Mouse (Mus musculus) left cerebral cortex, adult 9 months (tissue): ENCODE data around the gene Btbd11.

Experiments
- DNase-seq, 2 experiments: peaks; one replicate each; pipeline ENCODE4 v3.0.0; 2022; ENCODE audit warnings: low spot score in 2 of 2

The Btbd11 gene

DNA sequence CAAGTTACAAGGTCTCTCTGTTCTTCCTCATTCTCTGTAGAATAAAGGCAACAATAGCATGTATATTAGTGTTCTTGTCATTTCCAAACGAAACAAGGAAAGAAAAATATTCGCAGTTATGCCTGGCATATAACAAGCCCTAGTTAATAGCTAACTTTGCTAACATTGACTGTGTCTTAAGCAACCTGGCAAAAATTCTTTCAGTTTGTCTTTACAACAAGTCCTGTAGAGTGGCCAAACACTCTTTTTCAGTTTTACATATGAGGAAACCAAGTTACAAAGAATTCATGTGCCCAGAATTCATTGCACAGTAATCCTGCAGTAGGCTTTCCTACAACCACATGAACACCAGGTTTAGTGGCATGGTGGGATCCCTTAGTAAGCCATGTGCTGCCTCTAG lies 203.4 kb downstream of the Btbd11 start:
- DNase-seq, result no peak

DNA sequence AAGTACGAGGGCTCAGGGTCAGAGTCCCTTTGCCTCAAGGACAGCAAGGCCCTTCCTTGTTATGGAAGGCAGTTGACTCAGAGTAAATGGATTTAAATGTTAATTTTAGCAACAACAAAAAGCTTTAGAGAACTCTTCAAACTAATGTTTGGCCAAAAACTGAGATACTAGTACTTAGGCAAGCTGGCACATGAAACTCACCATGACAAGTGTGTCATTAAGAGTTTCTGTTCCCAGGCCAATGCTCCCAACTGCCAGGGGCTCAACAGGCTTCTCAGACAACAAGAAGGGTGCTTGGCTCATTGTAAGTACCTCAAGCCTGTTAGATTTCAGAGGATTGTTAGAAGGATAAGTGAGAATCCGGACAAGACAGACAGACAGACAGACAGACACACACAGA lies 204.7 kb downstream of the Btbd11 start:
- no peak for DNase-seq

DNA sequence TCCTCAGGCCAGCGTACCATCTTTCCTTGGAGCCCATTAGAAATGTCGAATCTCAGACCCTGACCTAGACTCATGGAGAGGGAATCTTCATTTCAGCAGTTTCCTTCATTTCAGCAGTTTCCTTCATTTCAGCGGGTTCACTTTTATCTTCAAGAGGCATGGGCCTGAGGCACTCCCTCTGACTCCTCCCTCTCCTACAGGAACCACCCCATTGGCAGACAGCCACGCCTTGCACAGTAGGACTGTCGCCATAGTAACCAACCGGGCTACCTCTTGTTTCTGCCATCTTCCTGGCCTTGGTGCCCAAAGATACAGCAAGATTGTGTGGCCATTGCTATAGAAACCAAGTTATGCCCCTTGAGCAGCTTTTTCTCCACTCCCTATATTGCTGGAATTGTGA lies 205.4 kb downstream of the Btbd11 start:
- DNase-seq, result no peak

DNA sequence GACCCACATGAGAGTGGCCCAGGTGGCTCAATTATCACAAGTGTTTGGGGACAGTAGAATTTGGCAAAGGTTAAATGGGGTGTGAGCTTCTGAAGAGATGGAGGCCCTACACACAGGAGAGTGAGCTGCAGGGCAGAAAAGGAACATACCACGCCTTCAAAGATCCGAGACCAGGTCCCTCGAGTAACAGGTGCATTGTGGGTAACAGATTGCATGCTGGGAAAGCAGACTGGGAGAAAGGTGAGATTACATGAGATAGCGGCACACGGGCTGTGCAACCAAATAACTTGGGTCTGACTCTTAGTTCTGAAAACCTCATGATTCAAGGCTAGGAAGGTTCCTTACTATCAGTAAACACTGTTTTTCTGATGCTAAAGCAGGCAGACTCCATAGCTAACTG lies 209.7 kb downstream of the Btbd11 start:
- DNase-seq, result no peak

DNA sequence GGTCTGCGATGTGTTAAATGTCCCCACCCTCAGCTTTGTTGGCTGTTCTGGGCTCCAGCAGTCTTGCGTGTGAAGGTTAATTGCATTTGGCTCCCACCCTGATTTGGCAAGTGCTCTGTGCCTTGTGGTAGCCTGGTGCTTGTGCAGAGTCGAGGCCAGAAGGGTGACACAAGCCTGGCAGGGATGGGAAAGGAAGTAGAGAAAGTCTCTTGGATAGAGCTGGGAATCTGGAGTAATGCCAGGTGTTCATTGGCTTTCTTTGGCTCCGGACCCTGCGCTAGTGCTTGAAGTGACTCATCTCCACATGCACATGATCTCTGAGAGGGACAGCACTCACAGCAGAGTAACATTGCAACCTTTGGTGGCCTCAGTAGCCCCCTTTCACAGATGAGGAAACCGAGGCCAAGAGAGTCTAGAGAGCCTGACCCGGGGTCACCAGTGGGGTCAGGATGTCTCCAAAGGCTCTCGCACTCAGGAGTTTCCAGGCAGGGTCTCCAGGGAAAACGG lies 211.5 kb downstream of the Btbd11 start:
- DNase-seq, result peak; percentile 18 to 34

DNA sequence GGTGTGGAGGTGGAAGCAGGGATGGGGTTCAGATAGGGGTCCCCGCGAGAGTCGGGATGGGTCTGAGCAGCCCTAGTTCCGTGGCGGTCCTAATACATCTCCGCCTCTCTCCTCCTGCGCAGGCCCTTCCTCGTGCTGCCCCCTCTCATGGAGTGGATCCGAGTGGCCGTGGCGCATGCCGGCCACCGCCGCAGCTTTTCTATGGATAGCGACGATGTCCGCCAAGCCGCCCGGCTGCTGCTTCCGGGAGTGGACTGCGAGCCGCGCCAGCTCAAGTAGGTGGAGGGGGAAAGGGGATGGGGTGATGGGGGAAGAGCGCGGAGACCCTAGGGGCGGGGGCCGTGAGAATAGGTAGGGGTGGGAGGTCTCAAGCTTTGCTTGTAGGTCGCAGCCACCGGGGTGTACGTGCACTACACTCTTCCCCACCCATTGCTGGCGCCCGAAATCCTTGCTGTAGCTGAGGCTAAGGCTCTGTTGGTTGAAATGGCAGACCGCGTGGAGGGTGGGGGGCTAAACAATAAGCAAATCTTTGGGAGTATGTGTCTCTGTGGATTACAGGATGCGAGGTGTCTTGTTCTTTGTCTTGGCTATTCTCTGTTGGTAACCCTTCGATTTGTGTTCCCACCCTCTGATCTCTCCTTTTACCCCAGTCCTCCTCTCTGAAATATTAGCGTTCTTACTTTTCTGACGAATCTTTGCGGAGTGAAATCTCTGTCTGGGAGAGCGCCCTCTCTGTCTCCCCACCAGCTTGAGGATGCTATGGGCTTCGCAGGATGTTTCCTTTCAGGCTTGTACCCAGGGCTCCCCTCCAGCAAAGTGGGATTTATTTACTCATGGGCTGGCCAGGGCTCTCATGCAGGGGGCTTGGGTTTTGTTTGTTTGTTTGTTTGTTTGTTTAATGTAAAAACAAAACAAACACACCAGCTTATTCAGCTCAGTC lies 212.3 kb downstream of the Btbd11 start:
- DNase-seq, result no peak

DNA sequence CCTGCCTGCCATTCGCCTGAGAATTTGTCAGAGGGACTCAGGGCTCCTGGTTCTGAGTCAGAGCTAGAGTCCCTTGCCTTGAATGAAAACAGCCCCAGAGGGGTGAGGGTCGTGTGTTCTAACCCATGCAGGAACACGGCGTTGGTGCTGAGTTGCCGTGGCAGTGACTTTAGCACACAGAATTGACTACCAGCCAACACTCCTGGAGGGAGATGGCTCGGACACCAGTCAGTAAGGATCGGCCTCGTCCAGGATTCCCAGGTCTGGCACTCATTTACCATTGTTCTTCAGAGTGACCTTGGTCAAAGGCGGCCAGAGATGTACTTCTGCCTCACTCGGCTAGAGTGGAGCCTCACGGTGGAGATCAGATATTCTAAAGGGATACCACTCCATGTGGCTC lies 215.9 kb downstream of the Btbd11 start:
- DNase-seq, result no peak

DNA sequence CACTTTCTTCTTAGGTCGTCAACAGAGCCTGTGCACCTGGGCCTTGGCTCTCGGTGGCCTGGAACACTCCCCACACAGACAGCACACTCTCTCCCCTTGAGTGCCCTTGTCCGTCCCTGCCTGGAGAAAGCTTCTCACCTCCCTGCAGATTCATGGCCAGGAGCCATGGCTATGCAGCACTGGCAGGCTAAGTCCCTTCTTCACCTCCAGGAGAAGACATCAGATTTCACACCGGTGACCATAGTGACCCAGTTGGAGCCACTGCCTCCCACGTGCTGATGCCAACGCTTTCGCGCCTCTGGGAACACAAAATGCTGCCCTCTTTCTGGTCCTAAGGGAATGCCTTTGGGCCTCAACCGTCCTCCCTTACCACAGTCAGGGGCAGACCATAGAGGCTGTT lies 217.9 kb downstream of the Btbd11 start:
- no peak for DNase-seq

DNA sequence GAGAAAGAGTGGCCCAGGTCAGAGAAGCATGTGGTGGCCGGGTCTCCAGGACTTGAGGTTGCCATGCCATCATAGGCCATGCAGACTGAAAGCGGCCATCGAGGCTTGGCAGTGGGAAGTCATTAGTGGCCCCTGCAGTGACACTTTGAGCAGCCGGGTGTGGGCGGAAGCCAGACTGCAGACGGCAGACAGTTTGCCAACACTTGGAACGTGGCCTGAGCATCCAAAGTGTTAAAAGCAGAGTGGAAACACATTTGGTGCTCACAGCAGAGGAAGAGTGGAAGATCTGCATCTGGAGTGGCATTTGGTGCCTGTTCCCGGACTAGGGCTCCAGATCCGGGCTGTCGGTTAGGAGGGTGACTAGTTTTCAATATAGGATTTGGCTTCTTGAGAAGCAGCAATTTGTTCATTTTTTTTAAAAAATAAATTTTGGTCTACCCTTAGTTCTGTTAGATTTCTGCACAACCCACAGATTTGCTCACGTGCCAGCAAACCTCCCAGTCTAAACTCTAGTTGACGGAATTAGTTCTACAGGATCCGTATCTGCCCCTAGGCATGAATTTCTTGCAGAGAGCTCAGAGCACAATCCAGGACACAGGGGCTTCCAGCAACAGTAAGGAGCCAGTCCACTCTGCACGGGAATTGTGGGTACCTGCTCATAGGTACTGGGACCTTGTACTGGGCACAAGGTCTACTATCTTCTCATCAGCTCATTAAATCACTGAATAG lies 222.1 kb downstream of the Btbd11 start:
- peak; percentile 5 to 83 for DNase-seq

DNA sequence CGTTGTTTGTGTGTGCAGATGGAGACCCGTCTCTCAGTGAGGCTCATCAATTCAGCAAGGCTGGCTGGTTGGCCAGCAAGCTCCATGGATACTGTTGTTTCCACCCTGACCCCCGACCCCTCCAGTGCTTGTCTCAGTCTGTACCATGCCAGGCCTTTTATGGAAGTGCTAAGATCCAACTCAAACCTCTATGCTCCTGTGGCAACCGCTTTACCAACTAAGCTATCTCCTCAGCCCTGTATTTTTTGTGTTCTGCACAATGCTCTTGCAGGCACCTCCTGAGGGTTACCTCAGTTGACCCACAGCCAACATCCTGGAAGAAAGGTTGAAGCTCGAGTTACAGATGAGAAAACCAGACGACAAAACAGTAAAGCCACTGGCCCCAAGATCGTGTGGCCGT lies 230.5 kb downstream of the Btbd11 start:
- no peak for DNase-seq

DNA sequence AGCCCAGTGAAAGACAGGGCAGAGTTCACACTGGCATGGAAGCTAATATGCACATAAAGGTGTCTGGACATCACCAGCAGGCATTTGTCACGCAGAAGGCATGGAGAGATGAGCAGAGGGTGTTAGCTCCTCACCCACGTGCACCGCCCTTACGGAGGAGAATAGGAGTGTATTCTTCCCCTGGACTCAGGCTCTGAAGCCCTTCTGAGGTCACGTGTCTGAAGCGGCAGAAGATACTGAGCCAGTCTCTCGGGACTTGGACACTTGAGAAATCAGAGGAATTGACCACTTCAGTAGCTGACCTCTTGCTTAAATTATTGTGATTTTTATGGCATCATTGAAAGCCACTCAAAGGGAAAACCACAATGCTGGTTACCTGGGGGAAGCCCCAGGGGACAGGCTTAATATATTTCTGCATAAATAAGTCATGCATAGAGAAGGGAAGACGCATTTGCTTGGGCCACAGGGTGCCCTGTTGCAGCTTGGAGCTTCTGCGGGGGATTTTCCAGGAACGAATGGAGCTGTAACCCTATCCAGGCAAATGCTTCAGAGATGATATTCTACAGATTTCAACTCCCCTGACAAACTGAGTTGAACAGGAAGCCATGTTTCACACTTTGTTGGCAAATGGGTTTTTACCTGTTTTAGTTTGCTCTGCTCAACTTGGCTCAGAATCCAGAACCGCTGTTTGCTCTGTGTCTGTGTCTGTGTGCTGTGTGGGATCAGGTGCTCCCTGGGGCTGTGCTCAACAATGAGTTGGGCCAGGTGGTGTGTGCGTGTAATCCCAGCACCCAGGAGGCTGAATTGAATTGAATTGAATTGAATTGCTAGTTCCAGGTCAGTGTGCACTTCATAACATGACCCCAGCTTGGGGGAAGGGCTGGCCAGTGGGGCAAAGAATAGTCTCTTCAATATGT lies 231.1 kb downstream of the Btbd11 start:
- no peak for DNase-seq

DNA sequence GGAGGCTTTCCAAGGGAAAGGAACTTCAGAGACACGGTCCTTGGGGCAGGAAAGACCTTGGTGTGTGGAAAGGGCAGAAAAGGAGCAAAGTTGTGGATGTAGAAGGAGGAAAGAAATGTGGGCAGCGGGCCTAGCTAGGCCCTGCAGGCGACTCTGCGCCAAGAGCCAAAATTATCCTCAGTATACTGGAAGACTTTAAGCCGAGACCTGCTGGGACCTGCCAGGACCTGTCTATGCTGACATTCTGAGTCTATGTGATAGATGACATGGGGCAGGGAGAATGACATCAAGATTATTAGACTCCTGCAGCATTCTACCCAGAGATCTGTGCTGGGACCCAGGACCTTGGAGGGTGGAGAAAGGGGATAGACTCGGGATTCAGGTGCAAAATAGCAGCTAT lies 234.5 kb downstream of the Btbd11 start:
- no peak for DNase-seq

DNA sequence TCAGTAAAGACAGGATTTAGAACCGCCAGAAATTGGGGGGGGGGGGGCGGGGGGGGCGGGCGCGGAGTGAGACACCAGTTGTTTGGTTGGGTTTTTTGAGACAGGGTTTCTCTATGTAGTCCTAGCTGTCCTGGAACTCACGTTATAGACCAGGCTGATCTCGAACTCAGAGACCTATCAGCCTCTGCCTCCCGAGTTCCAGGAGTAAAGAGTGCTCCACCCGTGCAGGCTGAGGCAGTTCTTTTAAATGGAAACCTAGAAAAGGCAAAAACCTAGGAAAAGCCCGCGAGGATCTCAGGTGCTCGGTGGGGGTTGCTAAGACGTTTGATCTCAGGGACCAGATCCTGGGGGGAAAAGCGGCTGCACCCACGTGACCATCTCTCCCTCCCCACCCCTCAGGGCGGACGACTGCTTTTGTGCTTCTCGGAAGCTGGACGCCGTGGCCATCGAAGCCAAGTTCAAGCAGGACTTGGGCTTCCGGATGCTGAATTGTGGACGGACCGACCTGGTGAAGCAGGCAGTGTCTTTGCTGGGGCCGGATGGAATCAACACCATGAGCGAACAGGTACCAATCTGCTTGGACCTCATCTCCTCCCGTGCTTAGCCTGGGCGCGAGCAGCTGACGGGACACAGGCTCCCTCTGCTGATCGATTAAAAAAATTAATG lies 238.0 kb downstream of the Btbd11 start:
- peak; percentile 8 to 58 for DNase-seq

DNA sequence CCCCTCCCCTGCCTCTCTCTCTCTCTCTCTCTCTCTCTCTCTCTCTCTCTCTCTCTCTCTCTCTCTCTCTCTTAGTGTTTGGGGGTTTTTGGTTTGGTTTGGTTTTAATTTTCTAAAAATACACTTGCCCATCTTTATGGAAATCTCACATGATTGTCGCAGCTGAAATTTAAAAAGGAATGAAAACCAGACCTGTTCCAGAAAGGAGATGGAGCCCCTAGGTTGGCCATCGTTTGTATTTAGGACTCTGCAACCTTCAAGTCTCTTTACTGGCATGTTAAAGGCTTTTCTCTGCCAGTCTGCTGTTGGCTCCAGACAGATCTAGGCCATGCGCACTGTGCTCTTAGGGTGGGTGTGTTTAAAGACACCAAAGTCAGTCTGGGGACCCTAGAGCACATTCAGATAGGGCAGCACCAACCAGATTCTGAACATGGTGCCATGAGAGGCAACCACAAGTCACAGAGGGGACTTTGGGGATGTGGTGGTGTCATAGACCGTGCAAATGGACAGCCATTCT lies 238.6 kb downstream of the Btbd11 start:
- DNase-seq, result no peak

DNA sequence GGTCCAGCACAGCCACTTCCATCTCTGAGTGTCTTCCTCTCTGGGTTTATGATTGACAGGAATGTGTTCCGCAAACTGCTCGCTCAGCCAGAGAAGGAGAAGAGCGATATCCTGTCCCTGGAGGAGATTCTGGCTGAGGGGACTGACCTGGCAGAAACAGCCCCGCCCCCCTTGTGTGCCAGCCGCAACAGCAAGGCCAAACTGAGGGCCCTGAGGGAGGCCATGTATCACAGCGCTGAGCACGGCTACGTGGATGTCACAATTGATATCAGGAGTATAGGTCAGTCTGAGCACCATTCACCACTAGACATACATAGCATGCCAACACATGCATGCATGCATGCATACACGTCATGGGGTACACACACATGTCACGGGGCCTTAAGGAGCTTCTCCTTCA lies 245.4 kb downstream of the Btbd11 start:
- no peak for DNase-seq

DNA sequence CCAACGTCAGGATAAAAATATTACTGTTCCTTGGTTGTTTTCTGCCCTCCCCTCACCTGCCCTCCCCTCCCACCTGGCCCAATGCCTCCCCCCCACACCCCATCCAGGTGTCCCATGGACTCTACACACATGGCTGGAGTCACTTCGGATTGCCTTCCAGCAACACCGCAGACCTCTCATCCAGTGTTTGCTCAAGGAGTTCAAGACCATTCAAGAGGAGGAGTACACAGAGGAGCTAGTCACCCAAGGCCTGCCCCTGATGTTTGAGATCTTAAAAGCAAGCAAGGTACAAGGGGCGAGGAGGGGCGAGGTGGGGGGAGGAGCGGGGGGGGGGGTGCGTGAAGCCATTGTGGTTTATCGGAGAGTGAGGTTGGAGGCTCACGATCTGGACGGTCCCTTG lies 247.0 kb downstream of the Btbd11 start:
- DNase-seq, result no peak

DNA sequence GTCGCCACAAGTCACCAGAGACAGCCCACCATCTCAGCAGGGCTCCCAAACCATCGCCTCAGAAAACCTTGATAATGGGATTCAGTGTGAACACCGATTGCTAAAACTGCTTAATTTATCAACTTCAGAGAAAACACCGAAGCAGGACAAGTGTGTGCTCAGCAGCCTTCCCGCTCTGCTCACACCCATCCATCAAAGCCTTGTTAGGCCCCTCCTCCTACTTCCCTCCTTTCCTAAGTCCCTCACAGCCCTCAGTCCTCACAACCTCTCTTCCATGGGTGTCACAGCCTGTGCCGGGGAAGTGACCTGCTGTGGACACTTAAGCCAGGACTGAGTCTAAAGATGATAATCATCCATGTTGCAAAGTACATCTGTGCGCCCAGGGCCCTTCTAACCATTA lies 251.0 kb downstream of the Btbd11 start:
- DNase-seq, result no peak

DNA sequence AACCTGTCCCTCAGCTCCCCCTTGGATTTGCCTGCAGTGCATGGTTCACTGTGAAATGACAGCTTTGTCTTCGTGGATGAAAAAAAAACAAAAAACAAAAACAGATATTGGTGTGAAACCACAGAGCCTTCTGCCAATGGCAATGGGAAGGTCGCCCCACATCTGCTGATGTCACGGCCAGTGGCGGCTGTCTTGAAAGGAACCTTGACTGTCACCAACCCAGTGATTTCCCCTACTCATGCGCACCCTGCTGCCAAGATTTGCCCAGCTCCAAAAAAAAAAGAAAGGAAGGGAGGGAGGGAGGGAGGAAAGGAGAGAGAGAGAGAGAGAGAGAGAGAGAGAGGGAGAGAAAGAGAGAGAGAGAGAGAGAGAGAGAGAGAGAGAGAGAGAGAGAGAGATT lies 251.5 kb downstream of the Btbd11 start:
- DNase-seq, result no peak

DNA sequence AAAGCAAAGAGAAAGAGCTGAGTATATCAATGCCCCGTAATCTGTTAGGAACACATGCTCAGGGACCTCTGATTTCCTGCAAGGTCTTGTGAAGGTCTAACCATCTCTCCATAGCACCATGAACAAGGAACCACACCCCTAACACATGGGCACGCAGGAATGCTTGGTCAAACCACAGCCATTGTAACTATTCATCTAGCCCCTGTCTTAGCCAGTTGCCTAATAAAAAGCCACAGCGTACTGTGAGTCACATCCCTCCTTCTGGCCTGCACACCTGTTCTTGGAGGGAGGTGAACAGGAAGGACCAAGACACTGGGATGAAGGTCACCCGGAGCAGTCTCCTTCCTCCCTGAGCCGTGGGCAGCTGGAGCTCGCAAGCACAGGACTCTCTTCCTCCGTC lies 253.0 kb downstream of the Btbd11 start:
- DNase-seq, result no peak

DNA sequence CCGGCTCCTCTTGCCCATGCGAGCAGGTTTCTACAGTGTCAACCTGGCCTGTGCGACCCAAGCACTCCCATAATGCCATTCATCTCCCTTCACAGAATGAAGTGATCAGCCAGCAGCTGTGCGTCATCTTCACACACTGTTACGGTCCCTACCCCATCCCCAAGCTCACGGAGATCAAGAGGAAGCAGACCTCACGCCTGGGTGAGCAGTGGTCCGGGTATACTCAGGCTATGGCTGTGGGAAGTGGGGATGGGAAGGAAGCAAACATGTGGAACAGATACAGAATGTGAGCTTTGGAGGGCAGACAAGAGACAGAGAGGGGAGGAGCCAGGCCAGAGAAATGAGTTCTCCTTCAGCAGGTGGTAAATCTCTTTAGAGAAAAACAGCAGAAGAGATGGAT lies 253.8 kb downstream of the Btbd11 start:
- no peak for DNase-seq

DNA sequence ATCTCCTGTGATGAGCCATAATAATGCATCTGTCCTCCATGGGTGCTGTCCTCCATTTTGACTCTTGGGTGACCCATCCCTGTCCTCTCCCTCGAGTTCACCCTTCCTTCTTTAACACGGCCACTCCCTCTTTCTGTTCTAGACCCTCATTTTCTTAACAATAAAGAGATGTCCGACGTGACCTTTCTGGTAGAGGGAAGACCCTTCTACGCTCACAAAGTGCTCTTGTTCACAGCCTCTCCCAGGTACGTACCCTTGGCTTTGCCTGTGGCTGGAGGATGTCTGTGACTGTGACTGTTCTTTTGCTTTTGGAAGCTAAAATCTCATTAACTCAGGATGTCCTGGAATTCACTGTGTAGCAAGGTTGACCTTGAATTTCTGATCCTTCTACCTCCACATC lies 258.7 kb downstream of the Btbd11 start:
- no peak for DNase-seq
